Mouse (Mus musculus) kidney, adult 2 months (tissue): Measurements from ENCODE around the gene Arhgap32.

Experiments used
- CTCF ChIP-seq: fragments of 200-500 bp; conservative IDR thresholded peaks from 2 replicates; pipeline ENCODE4 v1.5.1; 2011; ENCODE audit warnings: low read depth, mild to moderate bottlenecking, control low read depth, low read length, moderate library complexity, mixed read lengths; ENCODE audit not compliant: insufficient read depth, insufficient read length
- POLR2A ChIP-seq: fragments of 200-500 bp; IDR thresholded peaks from one replicate; pipeline ENCODE4 v1.6.1; 2011; ENCODE audit warnings: low read depth, low read length, control low read depth

GRCm38 (mm10) chr9:32233593-32233992, 117.7 kb downstream of the Arhgap32 start:
- no peak for TF ChIP-seq CTCF
- no peak for TF ChIP-seq POLR2A
